Mouse (Mus musculus) right cerebral cortex, adult 2 months (tissue): ENCODE measurements around the gene 1700012A03Rik.

Experiments used
- DNase-seq, 2 experiments: peaks; one replicate each; pipeline ENCODE4 v3.0.0; 2021 to 2022; ENCODE audit warnings: low spot score in 2 of 2

Gene 1700012A03Rik

DNA sequence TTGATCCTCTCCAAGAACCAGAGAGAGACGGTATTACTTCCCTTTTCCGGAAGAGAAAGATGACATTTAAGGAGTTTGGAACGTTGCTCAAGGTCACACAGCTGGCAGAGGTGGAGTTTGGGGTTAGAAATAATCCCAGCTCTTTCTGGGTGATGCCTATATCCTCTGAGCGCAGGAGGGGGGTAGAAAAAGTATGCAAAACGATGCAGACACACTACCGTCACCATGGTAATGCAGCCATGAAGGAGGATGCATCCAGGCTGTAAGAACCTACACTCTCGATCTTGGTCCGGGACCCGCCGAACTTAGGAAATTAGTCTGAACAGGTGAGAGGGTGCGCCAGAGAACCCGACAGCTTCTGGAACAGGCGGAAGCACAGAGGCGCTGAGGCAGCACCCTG, 43.3 kb downstream of the 1700012A03Rik start:
- no peak for DNase-seq

GRCm38 (mm10) chr6:32105547-32106275, 55.7 kb downstream of the 1700012A03Rik start:
- no peak for DNase-seq
